Mouse (Mus musculus) megakaryocyte, embryonic 14.5 days (primary cell): ENCODE results near the gene Syt13.

Experiments used
- FLI1 ChIP-seq: IDR thresholded peaks from 2 replicates; pipeline ENCODE4 v1.6.1; 2012; ENCODE audit warnings: low read length, inconsistent platforms, mixed read lengths
- GATA1 ChIP-seq: IDR thresholded peaks from 3 replicates; pipeline ENCODE4 v1.6.1; 2012; ENCODE audit warnings: mixed read lengths, low read length, inconsistent platforms, borderline replicate concordance

GRCm38 (mm10) chr2:92943406-92943805 lies 28.5 kb downstream of the Syt13 start:
- TF ChIP-seq GATA1 (no peak), FLI1 (no peak)
